18 mouse cellular contexts compared by ENCODE assay signal in genomic region chr13:45849145-45850023, GRCm38 (mm10).
DNase-seq lines count a peak whose midpoint lies in the region; ATAC-seq and TF ChIP-seq lines count a peak whose summit lies in the region.
"Had no signal": no experiment of that assay in that cellular context is flagged by ENCODE, and none has a peak within 500 bp of the region (broad histone marks: within the 10 kb centered on the region; RNA-seq: fewer than 3 reads in every experiment).

No protein-coding gene starts in this region.

- H3K27ac ChIP-seq in heart, embryonic 10.5 days = peak overlapping the region; percentile 70; the same call in 1 of the 2 replicates
- H3K27ac ChIP-seq in MEL (ENCODE audit: control insufficient read depth, low read depth, low read length) = peak overlapping the region; percentile 51
- H3K27ac ChIP-seq in hindbrain, embryonic 16.5 days (ENCODE audit: low read depth, low read length) = no peak overlapping the region
- H3K27ac ChIP-seq: embryonic facial prominence, embryonic 10.5 days; forebrain, embryonic 12.5 days; gastrocnemius, adult 2 months; heart, embryonic 15.5 days; hindbrain, postnatal 0 days had no signal

- H3K9ac ChIP-seq in MEL (ENCODE audit: control insufficient read depth, low read depth, low read length, poor library complexity, severe bottlenecking) = no peak overlapping the region
- H3K9ac ChIP-seq in hindbrain, embryonic 16.5 days (ENCODE audit: low read depth, low read length) = no peak overlapping the region
- H3K9ac ChIP-seq: forebrain, embryonic 12.5 days; heart, embryonic 15.5 days had no signal

- DNase-seq in heart, embryonic 10.5 days (ENCODE audit: low spot score) = peak; percentile 94
- no peak for DNase-seq in heart, adult 8-10 months (ENCODE audit: low spot score)
- peak; percentile 73 for DNase-seq in MEL (ENCODE audit: low read depth, low spot score)
- DNase-seq in induced T-regulatory cell, adult 2 months (ENCODE audit: low read depth) = peak; percentile 26
- DNase-seq in left cerebral cortex, adult 9 months (ENCODE audit: low spot score in 2 of 2) = no peak
- no peak for DNase-seq in lung, postnatal 14 days
- DNase-seq: adrenal gland, postnatal 10 days; cerebellum, adult 11 months; gastrocnemius, adult 2 months; lung, adult 2 months; right cerebral cortex, postnatal 25 days had no signal

- no peak for TF ChIP-seq RAD21 in MEL (IDR thresholded peaks at IDR 0.05; ENCODE audit: low read depth, low read length)

- H3K4me1 ChIP-seq in heart, embryonic 10.5 days = peaks cover 20% of the 10 kb centered on the region
- H3K4me1 ChIP-seq in MEL (ENCODE audit: control insufficient read depth in 1 of 2, insufficient read depth in 2 of 2, low read length in 2 of 2) = peaks cover 9 to 23% of the 10 kb centered on the region in 2 experiments
- H3K4me1 ChIP-seq in hindbrain, embryonic 16.5 days (ENCODE audit: control insufficient read depth, insufficient read depth, low read depth, low read length) = no peaks in the 10 kb centered on the region
- H3K4me1 ChIP-seq: embryonic facial prominence, embryonic 10.5 days had no signal

- no peak for TF ChIP-seq POLR2A in MEL (IDR thresholded peaks at IDR 0.05; ENCODE audit: control insufficient read depth in 1 of 2, insufficient read depth in 1 of 2, low read depth in 1 of 2, low read length in 2 of 2, poor library complexity in 1 of 2)

- no peak overlapping the region for H3K4me3 ChIP-seq in heart, embryonic 10.5 days
- no peak overlapping the region for H3K4me3 ChIP-seq in MEL (ENCODE audit: control insufficient read depth in 1 of 2, insufficient read depth in 1 of 2, low read depth in 2 of 2, low read length in 2 of 2)
- no peak overlapping the region for H3K4me3 ChIP-seq in hindbrain, embryonic 16.5 days (ENCODE audit: low read length)
- H3K4me3 ChIP-seq: embryonic facial prominence, embryonic 10.5 days; forebrain, embryonic 12.5 days; gastrocnemius, adult 2 months; heart, embryonic 15.5 days; megakaryocyte, embryonic 14.5 days had no signal

- no peaks in the 10 kb centered on the region for H3K27me3 ChIP-seq in heart, embryonic 10.5 days (ENCODE audit: insufficient read depth, poor library complexity, severe bottlenecking)
- H3K27me3 ChIP-seq in MEL (ENCODE audit: control insufficient read depth in 1 of 2, insufficient read depth in 2 of 2, low read length in 2 of 2) = no peaks in the 10 kb centered on the region
- no peaks in the 10 kb centered on the region for H3K27me3 ChIP-seq in hindbrain, embryonic 16.5 days (replicated peaks; ENCODE audit: control insufficient read depth, insufficient read depth, low read length)
- H3K27me3 ChIP-seq: forebrain, embryonic 12.5 days; heart, embryonic 15.5 days; megakaryocyte, embryonic 14.5 days had no signal

- no peaks in the 10 kb centered on the region for H3K79me2 ChIP-seq in MEL (ENCODE audit: control insufficient read depth, insufficient read depth, low read length, poor library complexity)

- peak; percentile 77 to 92 for TF ChIP-seq EP300 in MEL (IDR thresholded peaks at IDR 0.05; ENCODE audit: low read depth in 1 of 2, low read length in 2 of 2)

- no peak for TF ChIP-seq CTCF in MEL (IDR thresholded peaks at IDR 0.05 in 2 of 3, conservative IDR thresholded peaks at IDR 0.05 in 1 of 3; ENCODE audit: control insufficient read depth in 1 of 3, insufficient read depth in 1 of 3, low read depth in 2 of 3, low read length in 3 of 3, poor library complexity in 1 of 3, severe bottlenecking in 1 of 3)

- no peaks in the 10 kb centered on the region for H3K36me3 ChIP-seq in heart, embryonic 10.5 days
- peaks cover 0 to 29% of the 10 kb centered on the region in 2 experiments; a peak in 2 of 4 replicates for H3K36me3 ChIP-seq in MEL (ENCODE audit: control insufficient read depth in 1 of 2, insufficient read depth in 2 of 2, low read length in 2 of 2)
- H3K36me3 ChIP-seq in hindbrain, embryonic 16.5 days (ENCODE audit: control insufficient read depth, insufficient read depth, low read length) = no peaks in the 10 kb centered on the region
- H3K36me3 ChIP-seq: embryonic facial prominence, embryonic 10.5 days; forebrain, embryonic 12.5 days; heart, embryonic 15.5 days had no signal

- H3K9me3 ChIP-seq in heart, embryonic 10.5 days = no peaks in the 10 kb centered on the region
- H3K9me3 ChIP-seq in MEL (replicated peaks; ENCODE audit: insufficient read depth, low read length) = no peaks in the 10 kb centered on the region
- H3K9me3 ChIP-seq in hindbrain, embryonic 16.5 days (ENCODE audit: control insufficient read depth, low read length) = no peaks in the 10 kb centered on the region
- H3K9me3 ChIP-seq: embryonic facial prominence, embryonic 10.5 days; forebrain, embryonic 12.5 days; heart, embryonic 15.5 days; megakaryocyte, embryonic 14.5 days had no signal

- WGBS in heart, embryonic 10.5 days = 65% methylated on average over 7 of the region's 7 CpGs
- 93% methylated on average over 7 of the region's 7 CpGs for WGBS in hindbrain, embryonic 16.5 days

- no peak overlapping the region for H3K4me2 ChIP-seq in hindbrain, embryonic 16.5 days (ENCODE audit: low read length)
- H3K4me2 ChIP-seq: forebrain, embryonic 12.5 days; heart, embryonic 15.5 days had no signal

- ATAC-seq in megakaryocyte-erythroid progenitor cell, adult 5-6 weeks (replicated peaks; ENCODE audit: low FRiP score, low TSS enrichment, poor library complexity, severe bottlenecking) = peak; percentile 88
- no peak for ATAC-seq in hindbrain, embryonic 16.5 days
- ATAC-seq: hindbrain, postnatal 0 days had no signal

TF ChIP-seq in MEL, 35 proteins besides CTCF, POLR2A, EP300 and RAD21:
- TF ChIP-seq MYC (IDR thresholded peaks at IDR 0.05; ENCODE audit: low read depth, low read length) = no peak
- TF ChIP-seq GABPA (IDR thresholded peaks at IDR 0.05; ENCODE audit: low read depth, low read length) = no peak
- TF ChIP-seq ZMIZ1 (IDR thresholded peaks at IDR 0.05; ENCODE audit: low read depth, low read length) = no peak
- no peak for TF ChIP-seq MEF2A (IDR thresholded peaks at IDR 0.05; ENCODE audit: extremely low read depth, insufficient replicate concordance, low read depth, low read length, poor library complexity, severe bottlenecking)
- no peak for TF ChIP-seq USF1 (IDR thresholded peaks at IDR 0.05; ENCODE audit: low read depth, low read length)
- TF ChIP-seq GATA1 (IDR thresholded peaks at IDR 0.05; ENCODE audit: low read depth, low read length) = peak; percentile 87
- TF ChIP-seq POLR2AphosphoS2 (IDR thresholded peaks at IDR 0.05; ENCODE audit: low read length) = no peak
- TF ChIP-seq TAL1 (IDR thresholded peaks at IDR 0.05; ENCODE audit: low read length) = peak; percentile 95
- no peak for TF ChIP-seq SMC3 (IDR thresholded peaks at IDR 0.05; ENCODE audit: low read depth, low read length)
- TF ChIP-seq CHD1 (IDR thresholded peaks at IDR 0.05; ENCODE audit: low read depth, low read length) = no peak
- TF ChIP-seq ETS1 (IDR thresholded peaks at IDR 0.05; ENCODE audit: low read depth, low read length) = peak; percentile 85
- TF ChIP-seq RCOR1 (IDR thresholded peaks at IDR 0.05; ENCODE audit: low read depth, low read length) = peak; percentile 37
- no peak for TF ChIP-seq USF2 (IDR thresholded peaks at IDR 0.05; ENCODE audit: borderline replicate concordance in 1 of 2, insufficient read depth in 1 of 2, low read depth in 1 of 2, low read length in 2 of 2)
- no peak for TF ChIP-seq UBTF (IDR thresholded peaks at IDR 0.05; ENCODE audit: borderline replicate concordance, insufficient read depth, low read depth, low read length)
- TF ChIP-seq TCF12 (IDR thresholded peaks at IDR 0.05; ENCODE audit: low read depth, low read length) = peak; percentile 95
- TF ChIP-seq SIN3A (IDR thresholded peaks at IDR 0.05; ENCODE audit: low read length) = no peak
- no peak for TF ChIP-seq E2F4 (IDR thresholded peaks at IDR 0.05; ENCODE audit: borderline replicate concordance, low read depth, low read length)
- TF ChIP-seq ZNF384 (IDR thresholded peaks at IDR 0.05; ENCODE audit: low read depth, low read length) = no peak
- TF ChIP-seq MXI1 (IDR thresholded peaks at IDR 0.05; ENCODE audit: low read depth, low read length) = no peak
- peak; percentile 52 for TF ChIP-seq MYB (IDR thresholded peaks at IDR 0.05; ENCODE audit: low read depth, low read length)
- no peak for TF ChIP-seq MAFK (IDR thresholded peaks at IDR 0.05; ENCODE audit: borderline replicate concordance, low read depth, low read length)
- no peak for TF ChIP-seq CHD2 (IDR thresholded peaks at IDR 0.05; ENCODE audit: low read length)
- TF ChIP-seq BHLHE40 (IDR thresholded peaks at IDR 0.05; ENCODE audit: borderline replicate concordance, low read depth, low read length) = no peak

Comparison
In these comparisons a context has a peak if more than half of its experiments do, and no peak if none do; other contexts are left out.
1. DNase-seq: peak in heart, embryonic 10.5 days (single experiment), MEL (single experiment) and induced T-regulatory cell, adult 2 months (single experiment); none in heart, adult 8-10 months (single experiment), left cerebral cortex, adult 9 months (0 of 2) and lung, postnatal 14 days (single experiment).